ENCODE assay signal across 18 mouse cellular contexts in the genomic region with DNA sequence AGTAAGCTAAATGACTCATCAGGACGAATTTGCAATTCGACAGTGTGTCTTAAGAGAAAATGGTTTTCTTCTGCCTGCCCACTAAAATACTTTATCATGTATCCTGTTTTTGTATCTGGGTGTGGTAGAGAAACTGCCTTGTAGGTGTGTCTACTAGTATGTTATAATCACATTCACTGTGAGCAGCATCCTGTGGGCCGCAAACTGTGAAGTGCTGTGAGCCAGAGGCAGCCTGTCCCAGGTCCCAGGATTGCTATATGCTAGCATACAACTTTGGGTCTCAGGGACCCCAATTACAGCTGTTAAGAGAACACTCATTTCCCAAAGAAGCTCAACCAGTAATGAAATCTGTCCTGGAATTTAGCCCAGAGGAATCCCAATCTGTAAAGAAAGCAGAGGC.
"Had no signal": no experiment of that assay in that cellular context is flagged by ENCODE, and none has a peak within 500 bp of the region (broad histone marks: within the 10 kb centered on the region; RNA-seq: fewer than 3 reads in every experiment).

No protein-coding gene starts in this region.

- H3K27me3 ChIP-seq: kidney, embryonic 15.5 days; liver, embryonic 13.5 days; midbrain, embryonic 15.5 days; stomach, embryonic 15.5 days had no signal

- H3K27ac ChIP-seq: kidney, embryonic 15.5 days; left cerebral cortex, adult 2 months; liver, embryonic 13.5 days; midbrain, embryonic 15.5 days; stomach, embryonic 15.5 days had no signal

- H3K9me3 ChIP-seq: kidney, embryonic 15.5 days; liver, embryonic 13.5 days; midbrain, embryonic 15.5 days; stomach, embryonic 15.5 days had no signal

- H3K36me3 ChIP-seq: kidney, embryonic 15.5 days; liver, embryonic 13.5 days; midbrain, embryonic 15.5 days; stomach, embryonic 15.5 days had no signal

- ATAC-seq: midbrain, embryonic 15.5 days had no signal

- H3K4me2 ChIP-seq: kidney, embryonic 15.5 days; liver, embryonic 13.5 days; midbrain, embryonic 11.5 days; midbrain, embryonic 15.5 days; stomach, embryonic 15.5 days had no signal

- H3K4me1 ChIP-seq: kidney, embryonic 15.5 days; liver, embryonic 13.5 days; midbrain, embryonic 15.5 days; stomach, embryonic 15.5 days had no signal

- H3K9ac ChIP-seq: kidney, embryonic 15.5 days; liver, embryonic 13.5 days; midbrain, embryonic 15.5 days; stomach, embryonic 15.5 days had no signal

- DNase-seq: kidney, adult 8-10 months; kidney, postnatal 10 days; kidney, postnatal 36 days; layer of hippocampus, postnatal 36 days; liver, embryonic 13.5 days; lung, adult 2 months; lung, postnatal 14 days; lung, postnatal 4 days; retina, postnatal 1 day; right cerebral cortex, postnatal 25 days; spleen, adult 18-20 months; thymus, postnatal 25 days had no signal

- H3K4me3 ChIP-seq: kidney, embryonic 15.5 days; left cerebral cortex, adult 2 months; liver, embryonic 13.5 days; midbrain, embryonic 15.5 days; myocyte; stomach, embryonic 15.5 days had no signal
